Mouse (Mus musculus) stomach, postnatal 0 days (tissue): ENCODE data around the gene Wdfy1. TPM values are rescaled to one million over a fixed set of nuclear protein-coding genes. Genes with fewer than 3 reads are reported as not detected.

Source experiments
- ATAC-seq: fragments of 200-750 bp; cut with Nextera tagmentation; 2 replicates; pipeline ENCODE4 v1.8.0; 2017; ENCODE audit not compliant: low FRiP score, low TSS enrichment
- DNase-seq: peaks from one replicate; pipeline ENCODE4 v3.0.0-alpha.2; 2016; ENCODE audit warnings: low spot score
- H3K27ac ChIP-seq: fragments of 300-500 bp; sonication (generic); replicated peaks from 2 replicates; pipeline ENCODE4 v1.5.1; 2014; ENCODE audit warnings: mild to moderate bottlenecking, control low read depth
- H3K27me3 ChIP-seq: fragments of 300-500 bp; sonication (generic); 2 replicates; pipeline ENCODE4 v1.6.1; 2014; ENCODE audit warnings: low read length; ENCODE audit not compliant: control insufficient read depth, insufficient read depth
- H3K36me3 ChIP-seq: fragments of 300-500 bp; sonication (generic); 2 replicates; pipeline ENCODE4 v1.6.1; 2014; ENCODE audit warnings: low read length, mixed read lengths; ENCODE audit not compliant: control insufficient read depth, insufficient read depth
- H3K4me1 ChIP-seq: fragments of 300-500 bp; sonication (generic); replicated peaks from 2 replicates; pipeline ENCODE4 v1.6.1; 2014; ENCODE audit warnings: antibody characterized with exemption; ENCODE audit not compliant: control insufficient read depth, insufficient read depth
- H3K4me2 ChIP-seq: fragments of 300-500 bp; sonication (generic); replicated peaks from 2 replicates; pipeline ENCODE4 v1.6.1; 2014; ENCODE audit warnings: low read depth, mild to moderate bottlenecking, control low read depth, moderate library complexity
- H3K4me3 ChIP-seq: fragments of 300-500 bp; sonication (generic); 2 replicates; pipeline ENCODE4 v1.5.1; 2014; ENCODE audit warnings: low read depth, low read length, control low read depth
- H3K9ac ChIP-seq: fragments of 300-500 bp; sonication (generic); 2 replicates; pipeline ENCODE4 v1.6.1; 2014; ENCODE audit warnings: mild to moderate bottlenecking, low read length, control low read depth, mixed read lengths
- H3K9me3 ChIP-seq: fragments of 300-500 bp; sonication (generic); 2 replicates; pipeline ENCODE4 v1.6.1; 2016; ENCODE audit warnings: low read length; ENCODE audit not compliant: control insufficient read depth
- CTCF ChIP-seq: IDR thresholded peaks from 2 replicates; pipeline ENCODE4 v1.5.1; 2016; ENCODE audit warnings: antibody characterized with exemption, low read depth, mild to moderate bottlenecking, moderate library complexity
- EP300 ChIP-seq: optimal IDR thresholded peaks from 2 replicates; pipeline ENCODE3; 2016; ENCODE audit warnings: antibody characterized with exemption
- WGBS: fragments of 180-500 bp; shearing (Covaris S2); extraction: QIAGEN DNeasy Blood & Tissue Kit; methylation state at CpG from one replicate; pipeline ENCODE4 v1.1.7; 2014; 5-methylcytosine and 5-hydroxymethylcytosine counted together
- polyA plus RNA-seq: library from polyadenylated mRNA; unstranded; fragments of >200 nt; fragmentation: Nextera tagmentation; extraction: Ambion mirVana; gene quantifications from 2 replicates; pipeline ENCODE4 v1.2.1, GENCODE M21; 2015

Gene Wdfy1
- polyA plus RNA-seq, 1 experiment from 2014 or later = 32.6 TPM

- no peak overlapping the region for H3K9ac ChIP-seq
- H3K27ac ChIP-seq = no peak overlapping the region
- no peaks in the 10 kb centered on the region for H3K36me3 ChIP-seq
- TF ChIP-seq EP300 (no peak), CTCF (no peak)
- WGBS = 75% methylated on average over 3 of the region's 3 CpGs
- H3K9me3 ChIP-seq = no peaks in the 10 kb centered on the region
- ATAC-seq (no peak), DNase-seq (no peak)
- H3K27me3 ChIP-seq = no peaks in the 10 kb centered on the region
- H3K4me3 ChIP-seq = no peak overlapping the region
- H3K4me2 ChIP-seq = no peak overlapping the region
- H3K4me1 ChIP-seq = no peaks in the 10 kb centered on the region
Measured at GRCm38 (mm10) chr1:79809447-79809846, 33.5 kb upstream of the Wdfy1 start.

- 51% methylated on average over 5 of the region's 5 CpGs for whole genome bisulfite sequencing
- H3K27me3 ChIP-seq = no peaks in the 10 kb centered on the region
- DNase-seq (no peak), ATAC-seq (no peak)
- H3K4me3 ChIP-seq = no peak overlapping the region
- H3K9ac ChIP-seq = no peak overlapping the region
- H3K9me3 ChIP-seq = no peaks in the 10 kb centered on the region
- no peak overlapping the region for H3K27ac ChIP-seq
- TF ChIP-seq EP300 (no peak), CTCF (no peak)
- H3K4me2 ChIP-seq = no peak overlapping the region
- no peaks in the 10 kb centered on the region for H3K4me1 ChIP-seq
- H3K36me3 ChIP-seq = no peaks in the 10 kb centered on the region
Measured at GRCm38 (mm10) chr1:79806865-79807264, 30.9 kb upstream of the Wdfy1 start.

DNA sequence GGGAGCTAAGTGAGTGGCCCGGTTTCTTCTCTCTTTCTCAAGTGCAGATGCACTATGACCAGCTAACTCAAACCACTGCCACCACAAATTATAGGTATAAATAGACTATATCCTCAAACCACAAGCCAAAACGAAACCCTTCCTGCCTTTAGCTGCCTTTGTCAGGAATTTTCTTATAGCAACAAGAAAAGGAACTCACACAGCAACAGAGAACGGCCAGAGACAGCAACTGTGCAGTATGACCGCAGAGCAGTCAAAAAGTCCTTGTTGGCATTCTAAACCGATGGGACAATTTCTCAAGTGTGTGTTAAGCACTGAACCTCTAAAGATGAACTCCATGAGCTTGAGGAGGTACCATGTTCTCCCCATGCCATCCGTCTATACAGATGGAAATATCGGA lies 27.7 kb upstream of the Wdfy1 start:
- Histone ChIP-seq H3K27me3 (no peaks in the 10 kb centered on the region), H3K4me2 (no peak overlapping the region), H3K4me1 (no peaks in the 10 kb centered on the region), H3K36me3 (no peaks in the 10 kb centered on the region), H3K27ac (no peak overlapping the region), H3K9ac (no peak overlapping the region), H3K4me3 (no peak overlapping the region), H3K9me3 (no peaks in the 10 kb centered on the region)
- TF ChIP-seq EP300 = no peak
- TF ChIP-seq CTCF = no peak
- 87% methylated on average over 7 of the region's 7 CpGs for WGBS
- ATAC-seq (no peak), DNase-seq (no peak)

- Histone ChIP-seq H3K4me3 (no peak overlapping the region), H3K27ac (no peak overlapping the region), H3K36me3 (no peaks in the 10 kb centered on the region), H3K27me3 (no peaks in the 10 kb centered on the region), H3K4me2 (no peak overlapping the region), H3K4me1 (no peaks in the 10 kb centered on the region), H3K9ac (no peak overlapping the region), H3K9me3 (no peaks in the 10 kb centered on the region)
- TF ChIP-seq CTCF = no peak
- no peak for TF ChIP-seq EP300
- WGBS = 91% methylated on average over 11 of the region's 11 CpGs
- ATAC-seq (no peak), DNase-seq (no peak)
Measured at GRCm38 (mm10) chr1:79802858-79803427, 27.0 kb upstream of the Wdfy1 start.

- Histone ChIP-seq H3K4me3 (no peak overlapping the region), H3K27ac (no peak overlapping the region), H3K27me3 (no peaks in the 10 kb centered on the region), H3K9me3 (no peaks in the 10 kb centered on the region), H3K9ac (no peak overlapping the region), H3K36me3 (no peaks in the 10 kb centered on the region), H3K4me1 (no peaks in the 10 kb centered on the region), H3K4me2 (no peak overlapping the region)
- 93% methylated on average over 3 of the region's 3 CpGs for WGBS
- DNase-seq (no peak), ATAC-seq (no peak)
- TF ChIP-seq EP300 (no peak), CTCF (no peak)
Measured at GRCm38 (mm10) chr1:79797084-79797483, 21.1 kb upstream of the Wdfy1 start.

DNA sequence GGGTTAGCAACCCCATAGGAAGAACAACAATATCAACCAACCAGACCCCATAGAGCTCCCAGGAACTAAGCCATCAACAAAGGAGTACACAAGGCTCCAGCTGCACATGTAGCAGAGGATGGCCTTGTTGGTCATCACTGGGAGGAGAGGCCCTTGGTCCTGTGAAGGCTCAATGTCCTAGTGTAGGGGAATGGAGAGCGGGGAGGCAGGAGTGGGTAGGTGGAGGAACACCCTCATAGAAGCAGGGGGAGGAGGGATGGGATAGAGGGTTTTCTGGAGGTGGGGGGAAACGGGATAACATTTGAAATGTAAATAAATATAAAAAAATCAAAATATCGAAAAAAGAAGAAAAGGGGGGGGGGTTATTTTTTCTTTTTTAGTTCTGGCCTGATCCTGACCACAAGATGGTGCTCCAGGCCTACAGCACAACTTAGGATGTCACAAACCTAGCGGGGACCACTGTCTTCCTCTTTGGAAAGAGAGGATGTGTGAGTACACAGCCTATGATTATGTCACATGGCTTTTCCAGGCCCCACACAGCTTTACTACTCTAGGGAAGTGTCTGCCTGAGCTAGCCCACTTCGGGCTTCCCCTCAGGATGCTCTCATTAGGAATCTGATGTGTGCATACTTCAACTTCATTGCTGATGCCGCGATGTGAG lies 10.5 kb upstream of the Wdfy1 start:
- Histone ChIP-seq H3K4me1 (no peaks in the 10 kb centered on the region), H3K36me3 (peaks cover 10% of the 10 kb centered on the region), H3K4me2 (no peak overlapping the region), H3K9ac (no peak overlapping the region), H3K4me3 (no peak overlapping the region), H3K27ac (no peak overlapping the region), H3K27me3 (no peaks in the 10 kb centered on the region), H3K9me3 (no peaks in the 10 kb centered on the region)
- TF ChIP-seq EP300 (no peak), CTCF (peak; percentile 81)
- WGBS = 62% methylated on average over 7 of the region's 7 CpGs
- ATAC-seq (no peak), DNase-seq (no peak)
